Mouse (Mus musculus) 3134 (cell line): ENCODE data around the gene Nomo1.

Experiments
- DNase-seq: peaks from one replicate; pipeline ENCODE4 v3.0.0-alpha.2; 2011; ENCODE audit warnings: low spot score; ENCODE audit not compliant: insufficient read length; ENCODE audit errors: extremely low read depth

Gene Nomo1

DNA sequence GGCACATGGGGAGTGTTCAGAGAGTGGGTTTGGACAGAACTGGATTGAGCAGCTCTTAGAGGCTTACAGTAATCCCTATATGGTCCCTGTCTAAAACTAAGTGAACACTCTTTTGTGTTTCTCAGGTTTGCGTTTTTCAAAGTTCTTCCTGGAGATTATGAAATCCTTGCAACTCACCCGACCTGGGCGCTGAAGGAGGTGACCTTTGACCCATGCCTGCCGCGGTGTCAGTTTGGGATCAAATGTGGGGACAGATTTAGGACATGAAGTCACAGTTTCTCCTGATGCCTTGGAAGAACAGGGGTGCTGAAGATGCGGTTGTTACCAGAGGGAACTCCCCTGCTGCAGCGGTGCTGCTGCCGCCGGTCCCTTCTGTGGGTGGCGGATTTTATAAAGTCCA, 10.6 kb downstream of the Nomo1 start:
- no peak for DNase-seq

DNA sequence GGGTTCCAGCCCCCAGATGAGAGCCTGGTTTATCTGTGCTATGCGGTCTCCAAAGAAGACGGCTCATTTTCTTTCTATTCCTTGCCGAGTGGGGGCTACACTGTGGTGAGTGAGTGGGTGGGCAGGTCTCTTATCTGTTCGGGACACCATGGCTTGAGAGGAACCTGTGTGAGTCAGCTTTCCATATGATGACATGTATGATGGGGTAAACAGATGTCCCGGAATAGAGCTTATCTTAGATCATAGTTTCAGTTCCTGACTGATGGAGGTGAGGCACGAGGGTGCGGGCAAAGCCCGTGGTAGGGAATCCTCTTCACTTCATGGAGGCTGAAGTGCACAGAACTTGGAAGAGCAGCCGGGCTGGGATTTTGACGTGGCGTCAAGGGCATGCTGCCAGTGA, 12.4 kb downstream of the Nomo1 start:
- DNase-seq: no peak

- no peak for DNase-seq
Observed at GRCm38 (mm10) chr7:46047873-46048562, 14.5 kb downstream of the Nomo1 start.

- no peak for DNase-seq
Observed at GRCm38 (mm10) chr7:46049981-46050380, 16.5 kb downstream of the Nomo1 start.

GRCm38 (mm10) chr7:46052161-46052821, 18.8 kb downstream of the Nomo1 start:
- DNase-seq: no peak

DNA sequence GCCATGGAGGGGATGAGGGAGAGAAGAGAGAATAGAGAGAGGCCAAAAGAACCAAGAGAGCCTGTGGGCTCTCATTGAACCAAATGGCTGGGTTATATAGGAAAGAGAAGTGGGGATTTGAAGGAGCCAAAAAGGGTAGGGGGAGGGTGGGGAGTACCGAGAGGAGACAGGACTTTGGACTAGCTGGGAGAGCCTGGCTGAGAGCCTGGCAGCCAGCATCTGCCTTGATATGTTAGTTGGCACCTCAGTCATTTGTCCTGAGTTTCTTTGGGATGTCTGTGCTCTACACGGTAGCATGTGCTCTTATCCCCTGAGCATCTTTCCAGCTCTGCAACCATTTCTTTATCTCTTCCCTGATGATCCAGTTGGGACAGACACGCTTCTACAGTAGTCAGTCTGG, 20.1 kb downstream of the Nomo1 start:
- no peak for DNase-seq

GRCm38 (mm10) chr7:46058882-46059281, 25.4 kb downstream of the Nomo1 start:
- DNase-seq: no peak

GRCm38 (mm10) chr7:46060688-46061087, 27.2 kb downstream of the Nomo1 start:
- no peak for DNase-seq

GRCm38 (mm10) chr7:46061614-46062013, 28.1 kb downstream of the Nomo1 start:
- DNase-seq: no peak

DNA sequence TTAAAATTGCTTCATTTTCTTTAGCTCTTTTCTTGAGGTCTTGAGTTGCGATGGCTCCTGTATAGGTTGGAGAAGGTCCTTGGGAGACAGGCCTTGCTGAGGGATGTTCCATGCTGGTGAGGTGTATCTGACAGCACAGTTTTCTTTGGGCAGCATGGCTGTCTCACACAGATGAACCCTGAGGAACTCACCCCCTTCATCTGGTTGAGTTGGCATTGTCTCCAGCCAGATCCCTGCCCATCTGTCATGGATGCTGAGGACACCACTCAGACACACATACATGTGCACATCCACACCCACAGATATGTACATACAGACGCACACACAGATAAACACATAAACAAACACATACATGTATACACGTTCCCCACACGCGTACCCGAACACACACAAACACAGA, 29.8 kb downstream of the Nomo1 start:
- DNase-seq: no peak

GRCm38 (mm10) chr7:46068831-46069230, 35.3 kb downstream of the Nomo1 start:
- DNase-seq: no peak

- DNase-seq: no peak
Observed at GRCm38 (mm10) chr7:46076844-46077243, 43.3 kb downstream of the Nomo1 start.

DNA sequence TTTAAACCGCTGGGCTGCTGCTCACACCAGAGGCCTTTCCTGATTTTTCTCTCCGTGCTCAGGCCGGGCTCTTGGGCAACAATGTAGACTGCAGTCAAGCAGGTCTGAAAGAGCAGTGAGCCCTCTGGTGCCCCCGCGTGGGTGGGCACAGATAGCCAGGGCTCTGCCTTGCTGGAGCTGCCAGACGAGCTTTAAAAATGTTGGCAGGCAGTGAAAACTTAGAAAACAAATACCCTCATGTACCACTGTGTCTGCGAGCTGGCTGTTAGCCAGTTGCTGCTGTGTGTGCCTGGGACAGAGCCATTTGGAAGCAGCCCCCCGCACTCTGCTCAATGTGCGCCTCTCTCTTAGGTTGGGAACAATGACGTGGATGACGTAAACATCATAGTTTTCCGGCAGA, 44.2 kb downstream of the Nomo1 start:
- no peak for DNase-seq

- no peak for DNase-seq
Observed at GRCm38 (mm10) chr7:46084024-46084423, 50.5 kb downstream of the Nomo1 start.

DNA sequence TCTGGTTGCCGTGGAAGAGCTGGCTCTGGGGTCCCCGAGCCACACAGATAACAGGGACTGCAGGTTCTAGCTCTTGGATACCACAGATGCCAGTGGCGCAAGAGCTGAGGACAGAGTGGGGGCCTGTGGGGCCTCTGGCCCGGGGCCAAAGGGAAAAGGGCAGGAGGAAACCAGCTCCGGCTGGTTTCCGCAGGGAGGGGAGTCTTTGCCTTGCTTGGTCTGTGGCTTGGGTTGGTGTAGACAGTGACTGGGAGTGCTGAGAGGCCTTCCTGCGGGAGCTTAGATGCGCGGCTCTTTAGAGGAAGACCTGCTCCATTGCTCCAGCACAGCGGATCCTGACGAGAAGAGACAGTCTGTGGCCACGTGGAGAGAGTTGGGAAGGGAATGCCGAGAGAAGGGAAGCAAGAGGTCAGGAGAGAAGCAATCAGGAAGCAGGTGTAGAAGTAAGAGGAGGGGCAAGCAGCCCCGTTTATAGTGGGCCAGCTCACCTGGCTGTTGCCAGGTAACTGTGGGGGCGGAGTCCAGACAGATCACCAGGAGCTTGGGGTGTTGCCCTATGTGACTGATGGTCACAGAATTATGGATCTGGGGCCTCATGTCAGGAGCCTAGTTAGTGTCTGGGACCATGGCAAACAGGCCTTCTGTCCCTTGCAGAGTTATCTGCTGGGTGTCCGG, 51.5 kb downstream of the Nomo1 start:
- no peak for DNase-seq

DNA sequence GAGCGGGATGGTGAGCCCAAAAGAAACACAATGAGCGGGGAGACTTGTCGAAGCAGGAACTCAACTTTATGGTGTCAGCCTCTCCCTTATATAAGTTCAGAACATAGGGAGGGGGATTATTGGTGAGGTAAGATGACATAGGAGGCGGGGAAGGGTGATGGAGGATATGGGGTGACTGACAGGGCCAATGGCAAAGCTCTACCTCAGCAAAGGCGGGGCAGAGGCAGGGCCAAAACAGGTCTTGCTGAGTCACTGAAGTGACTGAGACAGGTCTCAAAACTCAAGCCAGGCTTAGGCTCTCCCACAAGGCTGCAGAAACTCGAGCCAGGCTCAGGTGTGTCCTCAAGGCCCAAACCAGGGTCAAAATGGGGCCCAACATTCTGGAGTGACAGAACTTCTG, 52.9 kb downstream of the Nomo1 start:
- DNase-seq: peak; percentile 25

GRCm38 (mm10) chr7:46088241-46088640, 54.7 kb downstream of the Nomo1 start:
- no peak for DNase-seq

- DNase-seq: no peak
Observed at GRCm38 (mm10) chr7:46092803-46093202, 59.3 kb downstream of the Nomo1 start.

DNA sequence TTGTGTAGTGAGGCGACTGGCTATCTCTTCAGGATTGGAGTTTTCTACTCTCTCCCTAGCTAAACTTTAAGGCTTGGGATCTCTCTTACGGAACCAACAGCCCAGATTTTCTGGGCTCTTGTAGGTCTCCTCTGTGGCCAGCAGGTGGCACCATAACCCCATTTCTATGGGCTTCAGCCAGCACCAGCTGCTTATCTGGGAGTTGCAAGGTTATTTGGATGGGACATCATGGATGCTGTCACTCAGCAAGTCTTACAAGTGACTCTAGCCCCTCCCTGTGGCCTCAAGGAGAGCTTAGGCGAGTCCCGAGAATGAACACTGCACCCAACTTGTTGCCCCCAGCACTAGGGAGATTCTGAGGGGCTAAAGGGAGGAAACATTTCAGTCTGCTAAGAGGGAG, 62.6 kb downstream of the Nomo1 start:
- no peak for DNase-seq

GRCm38 (mm10) chr7:46097319-46097783, 63.9 kb downstream of the Nomo1 start:
- DNase-seq: no peak

DNA sequence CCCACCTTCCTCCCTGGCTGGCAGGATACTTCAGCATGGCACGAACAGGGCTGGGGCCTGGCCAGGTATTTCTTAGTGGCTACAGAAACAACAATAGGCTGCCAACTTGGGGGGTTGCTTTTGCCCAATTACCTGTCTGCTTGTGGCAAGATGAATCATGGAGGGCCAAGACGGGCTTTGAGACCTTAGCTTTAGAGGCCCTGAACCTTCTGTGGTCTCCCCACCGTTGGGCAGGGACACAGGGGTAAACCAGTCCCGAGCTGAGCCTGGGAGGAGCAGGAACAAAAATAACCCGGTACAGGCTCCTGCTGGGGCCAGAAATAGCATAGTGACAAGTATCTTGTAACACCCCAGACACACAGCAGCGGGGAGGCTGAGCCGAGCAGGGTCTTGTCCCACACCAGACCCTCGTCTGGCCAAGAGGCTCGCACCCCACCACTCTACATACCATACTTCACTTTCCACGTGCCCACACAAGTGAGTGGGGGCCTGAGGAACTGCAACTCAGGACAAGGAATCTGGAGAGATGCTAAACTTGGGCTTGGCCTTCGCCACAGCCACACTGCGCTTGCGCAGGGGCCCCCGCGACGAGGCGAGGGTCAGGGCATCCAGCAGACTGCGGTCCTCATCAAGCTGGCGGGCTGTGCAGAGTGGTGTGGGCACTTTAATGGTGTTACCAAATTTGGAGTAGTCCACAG, 64.9 kb downstream of the Nomo1 start:
- DNase-seq: no peak
